ENCODE assay signal across 17 mouse cellular contexts in the genomic region with DNA sequence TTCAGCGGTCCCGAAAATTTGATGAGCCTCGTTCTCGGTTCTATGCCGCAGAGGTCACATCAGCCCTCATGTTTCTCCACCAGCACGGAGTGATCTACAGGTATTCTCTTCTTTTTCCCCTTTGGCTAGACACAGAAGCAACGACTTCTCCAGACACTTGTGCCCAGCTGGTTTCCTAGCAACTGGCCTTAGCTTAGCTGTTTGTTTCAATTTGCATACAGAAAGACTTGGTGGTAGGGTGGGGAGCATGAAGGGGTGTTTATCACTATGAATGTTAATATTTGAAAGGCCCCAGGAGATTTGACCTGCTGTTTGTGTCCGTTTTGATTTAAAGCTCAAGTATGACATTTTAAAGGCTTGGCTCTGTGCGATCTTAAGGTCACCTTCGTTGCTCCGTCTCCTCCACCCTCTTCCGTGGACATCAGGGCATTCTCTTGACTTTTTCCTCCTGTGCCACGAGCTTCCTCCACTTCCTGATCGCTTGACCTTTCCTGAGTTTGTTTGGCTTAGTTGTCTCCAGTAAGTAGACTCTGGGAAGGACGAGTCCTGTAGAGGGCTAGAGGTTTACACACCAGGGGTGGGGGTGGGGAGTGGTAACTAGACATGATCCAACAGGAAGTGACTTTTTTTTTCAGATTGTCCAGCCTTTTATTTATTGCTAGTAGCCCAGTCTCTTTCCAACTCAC. TPM values are rescaled to one million over a fixed set of nuclear protein-coding genes. Genes with fewer than 3 reads are reported as not detected.
DNase-seq lines count a peak whose midpoint lies in the region; ATAC-seq lines count a peak whose summit lies in the region.
"Had no signal": no experiment of that assay in that cellular context is flagged by ENCODE, and none has a peak within 500 bp of the region (broad histone marks: within the 10 kb centered on the region; RNA-seq: fewer than 3 reads in every experiment).

No protein-coding gene starts in this region.

- no peaks in the 10 kb centered on the region for H3K27me3 ChIP-seq in kidney, embryonic 16.5 days (ENCODE audit: insufficient read depth, low read length)
- no peaks in the 10 kb centered on the region for H3K27me3 ChIP-seq in liver, embryonic 11.5 days (replicated peaks; ENCODE audit: control insufficient read depth, insufficient read depth, low read length)
- H3K27me3 ChIP-seq: heart, embryonic 13.5 days; hindbrain, embryonic 15.5 days; limb, embryonic 15.5 days; neural tube, embryonic 13.5 days had no signal

- H3K9ac ChIP-seq in kidney, embryonic 16.5 days (replicated peaks; ENCODE audit: low read length), result no peak overlapping the region
- H3K9ac ChIP-seq in liver, embryonic 11.5 days (ENCODE audit: low read depth, low read length), result no peak overlapping the region
- H3K9ac ChIP-seq: heart, embryonic 13.5 days; hindbrain, embryonic 15.5 days; limb, embryonic 15.5 days; neural tube, embryonic 13.5 days had no signal

- H3K9me3 ChIP-seq in kidney, embryonic 16.5 days (ENCODE audit: low read length), result no peaks in the 10 kb centered on the region
- H3K9me3 ChIP-seq in liver, embryonic 11.5 days (ENCODE audit: control insufficient read depth, low read length), result no peaks in the 10 kb centered on the region
- H3K9me3 ChIP-seq: heart, embryonic 13.5 days; hindbrain, embryonic 15.5 days; limb, embryonic 15.5 days; neural tube, embryonic 13.5 days had no signal

- no peak overlapping the region for H3K4me3 ChIP-seq in kidney, embryonic 16.5 days (ENCODE audit: low read length)
- H3K4me3 ChIP-seq in liver, embryonic 11.5 days (ENCODE audit: low read depth, low read length), result no peak overlapping the region
- H3K4me3 ChIP-seq: heart, embryonic 13.5 days; hindbrain, embryonic 15.5 days; limb, embryonic 15.5 days; neural tube, embryonic 13.5 days had no signal

- DNase-seq in heart, adult 11 months, result peak; percentile 94
- DNase-seq in heart, postnatal 14 days, result no peak
- peak; percentile 43 for DNase-seq in adrenal gland, postnatal 14 days
- peak; percentile 68 for DNase-seq in lung, postnatal 25 days (ENCODE audit: low spot score)
- no peak for DNase-seq in liver, embryonic 11.5 days (ENCODE audit: low spot score)
- no peak for DNase-seq in embryo, embryonic 9.5 days (ENCODE audit: extremely low spot score)
- no peak for DNase-seq in gastrocnemius, postnatal 4 days (ENCODE audit: low spot score in 2 of 2)
- DNase-seq: B cell, adult 2 months; layer of hippocampus, postnatal 36 days; thymus, adult 18-20 months had no signal

- 59% methylated on average over 15 of the region's 15 CpGs for WGBS in kidney, embryonic 16.5 days
- 70% methylated on average over 15 of the region's 15 CpGs for WGBS in liver, embryonic 11.5 days

- H3K36me3 ChIP-seq in kidney, embryonic 16.5 days (ENCODE audit: insufficient read depth, low read length), result no peaks in the 10 kb centered on the region
- no peaks in the 10 kb centered on the region for H3K36me3 ChIP-seq in liver, embryonic 11.5 days (ENCODE audit: control insufficient read depth, insufficient read depth, low read length)
- H3K36me3 ChIP-seq: heart, embryonic 13.5 days; hindbrain, embryonic 15.5 days; limb, embryonic 15.5 days; neural tube, embryonic 13.5 days had no signal

- 0 out of 2 replicates have a peak overlapping the region, but pooled peaks have one; percentile 16 for H3K4me2 ChIP-seq in kidney, embryonic 16.5 days (replicated peaks; ENCODE audit: low read depth, low read length)
- no peak overlapping the region for H3K4me2 ChIP-seq in liver, embryonic 11.5 days
- H3K4me2 ChIP-seq: heart, embryonic 13.5 days; hindbrain, embryonic 15.5 days; limb, embryonic 15.5 days; neural tube, embryonic 13.5 days had no signal

- peak overlapping the region; percentile 51; the same call in 1 of the 2 replicates for H3K27ac ChIP-seq in kidney, embryonic 16.5 days (ENCODE audit: low read length)
- H3K27ac ChIP-seq in liver, embryonic 11.5 days (ENCODE audit: low read depth, low read length), result no peak overlapping the region
- H3K27ac ChIP-seq: heart, embryonic 13.5 days; hindbrain, embryonic 15.5 days; limb, embryonic 15.5 days; neural tube, embryonic 13.5 days had no signal

- peaks cover 17% of the 10 kb centered on the region for H3K4me1 ChIP-seq in kidney, embryonic 16.5 days (ENCODE audit: insufficient read depth, low read length)
- no peaks in the 10 kb centered on the region; the same call in 1 of the 2 replicates for H3K4me1 ChIP-seq in liver, embryonic 11.5 days (replicated peaks; ENCODE audit: control insufficient read depth, insufficient read depth, low read length)
- H3K4me1 ChIP-seq: hindbrain, embryonic 15.5 days; limb, embryonic 15.5 days had no signal

- intact Hi-C loops in heart, postnatal 14 days (cut with DNase I), result no loop called here

- peak; percentile 60; the same call in 1 of the 2 replicates for ATAC-seq in kidney, embryonic 16.5 days (ENCODE audit: low FRiP score, low TSS enrichment)
- no peak for ATAC-seq in liver, embryonic 11.5 days (replicated peaks; ENCODE audit: low FRiP score)

RNA-seq across cellular contexts. Expression of a gene that starts 54.3 kb away (rescaled TPM):
- not detected for total RNA-seq in heart, postnatal 14 days (2021)
- total RNA-seq in adrenal gland, postnatal 14 days (2021), result 0.38 TPM in 1 of 2 replicates, not detected in the other
- polyA plus RNA-seq in kidney, embryonic 16.5 days (2015; fragmentation: Nextera tagmentation; extraction: Ambion mirVana), result 0.25 and 0.50 TPM in 2 replicates
- 0.09 and 0.11 TPM in 2 replicates for polyA plus RNA-seq in liver, embryonic 11.5 days (2014; fragmentation: Nextera tagmentation; extraction: Ambion mirVana)
- total RNA-seq in gastrocnemius, postnatal 4 days (2021), result under 1 TPM in 1 of 2 experiments, not detected in 1; 0.13 TPM
- total RNA-seq: layer of hippocampus, postnatal 36 days had no signal
- polyA plus RNA-seq: brain, embryonic 14.5 days; cortical plate, adult 2 months had no signal

Comparison
In these comparisons a context has a peak if more than half of its experiments do, and no peak if none do; other contexts are left out.
1. DNase-seq: peak in heart, adult 11 months (single experiment), adrenal gland, postnatal 14 days (single experiment) and lung, postnatal 25 days (single experiment); none in heart, postnatal 14 days (0 of 2), liver, embryonic 11.5 days (single experiment), embryo, embryonic 9.5 days (single experiment) and gastrocnemius, postnatal 4 days (0 of 2).